Mouse (Mus musculus) lung, embryonic 14.5 days (tissue): ENCODE data around the gene Gm28308. TPM values are rescaled to one million over a fixed set of nuclear protein-coding genes. Genes with fewer than 3 reads are reported as not detected.

ENCODE experiments used
- ATAC-seq: fragments of 200-750 bp; cut with Nextera tagmentation; 2 replicates; pipeline ENCODE4 v1.8.0; 2017; ENCODE audit warnings: mild to moderate bottlenecking, moderate TSS enrichment, moderate library complexity; ENCODE audit not compliant: insufficient read depth
- DNase-seq: peaks from one replicate; pipeline ENCODE4 v3.0.0-alpha.2; 2015
- H3K27ac ChIP-seq: fragments of 300-500 bp; sonication (generic); 2 replicates; pipeline ENCODE4 v1.5.1; 2014; ENCODE audit warnings: low read depth, mild to moderate bottlenecking, moderate library complexity
- H3K27me3 ChIP-seq: fragments of 300-500 bp; sonication (generic); 2 replicates; pipeline ENCODE4 v1.6.1; 2014; ENCODE audit warnings: low read length, control low read depth; ENCODE audit not compliant: insufficient read depth
- H3K36me3 ChIP-seq: fragments of 300-500 bp; sonication (generic); 2 replicates; pipeline ENCODE4 v1.6.1; 2014; ENCODE audit warnings: control low read depth; ENCODE audit not compliant: insufficient read depth
- H3K4me1 ChIP-seq: fragments of 300-500 bp; sonication (generic); 2 replicates; pipeline ENCODE4 v1.6.1; 2014; ENCODE audit warnings: antibody characterized with exemption, control low read depth; ENCODE audit not compliant: insufficient read depth
- H3K4me2 ChIP-seq: fragments of 300-500 bp; sonication (generic); 2 replicates; pipeline ENCODE4 v1.6.1; 2014; ENCODE audit warnings: mild to moderate bottlenecking
- H3K4me3 ChIP-seq: fragments of 300-500 bp; sonication (generic); 2 replicates; pipeline ENCODE4 v1.5.1; 2014; ENCODE audit warnings: low read depth, low read length
- H3K9ac ChIP-seq: fragments of 300-500 bp; sonication (generic); 2 replicates; pipeline ENCODE4 v1.6.1; 2014
- H3K9me3 ChIP-seq: fragments of 300-500 bp; sonication (generic); 2 replicates; pipeline ENCODE4 v1.6.1; 2016; ENCODE audit warnings: low read depth, low read length, control low read depth
- CTCF ChIP-seq: IDR thresholded peaks from 2 replicates; pipeline ENCODE4 v1.5.1; 2016; ENCODE audit warnings: antibody characterized with exemption, low read depth
- WGBS: fragments of 180-500 bp; shearing (Covaris S2); extraction: QIAGEN DNeasy Blood & Tissue Kit; methylation state at CpG from one replicate; pipeline ENCODE4 v1.1.7; 2014; 5-methylcytosine and 5-hydroxymethylcytosine counted together
- polyA plus RNA-seq: library from polyadenylated mRNA; unstranded; fragments of >200 nt; fragmentation: Nextera tagmentation; extraction: Ambion mirVana; gene quantifications from 2 replicates; pipeline ENCODE4 v1.2.1, GENCODE M21; 2014

Gm28308 gene
- polyA plus RNA-seq, 1 experiment from 2014 or later: not detected

DNA sequence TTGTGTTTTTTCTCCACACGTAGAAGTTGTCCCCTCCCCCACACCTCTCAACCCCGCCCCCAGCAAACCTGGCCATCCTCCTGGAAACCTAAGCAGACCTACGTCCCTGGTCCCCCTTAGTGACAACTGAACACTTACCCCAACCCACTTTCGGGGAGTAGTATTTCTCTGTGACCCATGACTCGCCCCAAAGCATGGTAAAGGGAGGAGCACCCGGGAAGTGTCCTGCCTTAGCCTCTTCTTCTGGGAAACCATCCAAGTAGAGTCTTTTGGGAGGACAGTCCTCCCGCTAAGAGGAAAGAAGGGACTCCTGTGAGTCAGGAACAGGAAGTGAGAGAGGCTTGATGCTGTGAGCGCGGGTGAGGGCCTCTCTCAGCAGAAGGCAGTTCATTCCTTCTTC, 53.2 kb downstream of the Gm28308 start:
- H3K4me1 ChIP-seq: no peaks in the 10 kb centered on the region
- ATAC-seq (no peak), DNase-seq (peak; percentile 82)
- peak overlapping the region; percentile 97 for H3K27ac ChIP-seq
- H3K36me3 ChIP-seq: no peaks in the 10 kb centered on the region; the same call in 1 of the 2 replicates
- peak overlapping the region; percentile 79 for H3K4me2 ChIP-seq
- TF ChIP-seq CTCF: no peak
- H3K9ac ChIP-seq: peak overlapping the region; percentile 91
- under 1% methylated on average over 9 of the region's 9 CpGs for WGBS
- peaks cover 27% of the 10 kb centered on the region for H3K27me3 ChIP-seq
- no peaks in the 10 kb centered on the region for H3K9me3 ChIP-seq
- peak overlapping the region; percentile 71 for H3K4me3 ChIP-seq

DNA sequence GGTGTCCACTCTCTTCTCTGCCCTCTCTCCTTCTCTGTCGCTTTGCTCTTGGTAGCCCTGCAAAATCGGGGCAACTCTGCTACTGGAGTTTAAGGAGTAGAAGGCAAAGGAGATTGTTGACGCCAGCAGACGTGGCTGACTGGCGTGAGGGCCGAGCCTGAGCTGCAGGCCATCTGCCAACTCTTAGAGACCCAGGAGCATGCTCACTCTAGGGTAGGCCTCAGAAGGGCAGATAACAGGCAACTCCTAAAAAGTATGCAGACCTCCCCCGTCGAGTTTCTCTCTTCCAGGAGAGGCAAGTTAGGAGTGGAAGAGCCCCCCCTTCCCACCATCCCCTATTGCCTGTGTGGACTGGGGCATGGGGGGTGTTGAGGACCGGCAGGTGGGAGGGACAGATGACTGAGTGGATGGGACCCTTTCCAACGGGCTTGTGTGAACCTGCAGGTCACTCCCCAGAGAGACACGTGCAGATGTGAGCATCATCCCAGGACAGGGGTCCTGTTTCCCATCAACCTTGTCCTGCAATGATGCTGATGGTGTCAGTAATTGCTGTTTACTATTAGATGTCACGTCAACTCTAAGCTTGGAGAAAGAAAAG, 53.9 kb downstream of the Gm28308 start:
- peak; percentile 76 for DNase-seq
- TF ChIP-seq CTCF: no peak
- peak; percentile 13 for ATAC-seq
- H3K27me3 ChIP-seq: peaks cover 27% of the 10 kb centered on the region
- WGBS: 4% methylated on average over 12 of the region's 12 CpGs
- H3K27ac ChIP-seq: peak overlapping the region; percentile 97
- H3K4me3 ChIP-seq: peak overlapping the region; percentile 71
- no peaks in the 10 kb centered on the region for H3K4me1 ChIP-seq
- H3K9me3 ChIP-seq: no peaks in the 10 kb centered on the region
- H3K9ac ChIP-seq: peak overlapping the region; percentile 91
- H3K36me3 ChIP-seq: no peaks in the 10 kb centered on the region; the same call in 1 of the 2 replicates
- H3K4me2 ChIP-seq: peak overlapping the region; percentile 79

DNA sequence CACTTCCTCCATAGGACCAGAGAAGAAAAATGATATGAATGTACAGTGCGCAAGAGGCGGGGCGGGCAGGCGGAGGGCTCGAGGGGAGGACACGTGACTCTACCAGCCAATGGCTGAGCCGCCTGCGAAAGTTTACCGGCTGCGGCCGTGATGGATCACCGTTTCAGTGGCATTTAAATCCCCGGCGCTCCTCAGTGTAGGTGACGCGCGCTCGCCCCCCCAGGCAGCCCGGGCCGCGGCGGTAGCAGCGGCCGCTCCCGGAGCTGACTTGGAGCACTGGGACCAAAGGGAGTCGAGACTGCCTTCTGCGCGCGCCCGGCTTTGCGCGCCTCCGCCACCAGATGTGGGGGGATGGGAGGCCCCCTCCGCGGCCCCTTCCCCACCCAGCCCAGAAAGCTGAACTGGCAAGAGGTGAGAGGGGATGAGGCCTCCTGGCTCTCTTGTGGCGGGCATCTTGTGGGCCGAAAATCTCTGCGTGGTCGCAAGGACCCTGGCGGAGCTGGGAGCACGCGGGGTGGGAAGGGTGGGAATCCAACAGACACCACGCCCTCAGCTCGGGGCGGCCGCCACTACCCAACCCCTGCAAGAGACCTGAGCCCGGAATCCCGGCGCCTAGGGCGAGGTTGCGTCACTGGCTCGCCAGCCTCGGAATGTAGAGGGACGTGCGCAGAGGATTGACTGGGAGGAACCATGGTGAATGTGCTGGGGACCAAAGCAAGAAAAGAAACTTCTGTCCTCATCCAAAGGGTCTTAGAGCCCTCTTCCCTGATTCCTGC, 54.7 kb downstream of the Gm28308 start, which contains the start of gene Hoxa1:
Hoxa1 (minus strand) TSS at position 42 of the 776 bp plus-strand sequence.
- H3K4me2 ChIP-seq: peak within 1 kb of the TSS; percentile 79
- peak; percentile 84 for ATAC-seq
- WGBS: under 1% methylated on average over 55 of the region's 55 CpGs
- peak within 1 kb of the TSS; percentile 97 for H3K27ac ChIP-seq
- peak within 1 kb of the TSS; percentile 71 for H3K4me3 ChIP-seq
- DNase-seq: peak; percentile 96
- peak within 1 kb of the TSS; percentile 91 for H3K9ac ChIP-seq
- no peak for TF ChIP-seq CTCF
- H3K27me3 ChIP-seq: peaks cover 27% of the 10 kb centered on the region
- no peaks in the 10 kb centered on the region; the same call in 1 of the 2 replicates for H3K36me3 ChIP-seq
- H3K4me1 ChIP-seq: no peaks in the 10 kb centered on the region
- no peaks in the 10 kb centered on the region for H3K9me3 ChIP-seq

DNA sequence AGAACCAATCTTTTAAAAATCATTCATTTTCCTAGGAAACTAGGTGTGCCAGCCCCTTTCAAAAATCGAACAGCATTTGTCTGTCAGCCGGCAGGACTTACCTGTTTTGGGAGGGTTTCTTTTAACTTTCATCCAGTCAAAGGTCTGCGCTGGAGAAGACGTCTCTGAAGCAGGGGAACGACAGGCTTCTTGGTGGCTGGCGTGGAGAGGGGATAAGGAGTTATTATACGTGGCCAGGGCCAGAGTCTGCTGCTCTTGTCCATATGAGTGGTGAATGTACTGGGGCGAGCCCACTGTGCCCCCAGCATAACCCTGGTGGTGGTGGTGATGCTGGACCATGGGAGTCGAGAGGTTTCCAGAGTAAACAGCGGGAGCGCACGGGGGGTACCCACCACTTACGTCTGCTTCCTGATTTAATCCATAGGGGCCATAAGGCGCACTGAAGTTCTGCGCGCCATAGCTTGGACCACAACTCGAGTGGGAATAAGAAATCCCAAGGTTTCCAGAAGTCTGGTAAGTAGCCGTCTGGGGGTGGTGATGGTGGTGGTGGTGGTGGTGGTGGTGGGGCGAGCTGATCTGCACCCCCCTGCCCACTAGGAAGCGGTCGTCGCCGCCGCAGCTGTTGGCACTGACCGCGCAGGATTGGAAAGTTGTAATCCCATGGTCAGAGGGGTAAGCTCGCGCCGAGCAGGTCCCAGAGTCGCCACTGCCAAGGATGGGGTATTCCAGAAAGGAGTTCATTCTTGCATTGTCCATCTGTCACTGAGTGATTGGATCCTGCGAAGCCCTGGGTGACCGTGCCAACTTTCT, 55.5 kb downstream of the Gm28308 start:
- Histone ChIP-seq H3K9me3 (no peaks in the 10 kb centered on the region), H3K4me1 (no peaks in the 10 kb centered on the region), H3K9ac (peak overlapping the region; percentile 30; the same call in 1 of the 2 replicates), H3K27ac (peak overlapping the region; percentile 9; the same call in 1 of the 2 replicates), H3K27me3 (peaks cover 28% of the 10 kb centered on the region), H3K36me3 (no peaks in the 10 kb centered on the region; the same call in 1 of the 2 replicates), H3K4me2 (peak overlapping the region; percentile 79), H3K4me3 (peak overlapping the region; percentile 71)
- under 1% methylated on average over 32 of the region's 32 CpGs for WGBS
- 0 out of 2 replicates have a peak, but pooled peaks have one; percentile 0 for ATAC-seq
- TF ChIP-seq CTCF: no peak
- peak; percentile 33 for DNase-seq

DNA sequence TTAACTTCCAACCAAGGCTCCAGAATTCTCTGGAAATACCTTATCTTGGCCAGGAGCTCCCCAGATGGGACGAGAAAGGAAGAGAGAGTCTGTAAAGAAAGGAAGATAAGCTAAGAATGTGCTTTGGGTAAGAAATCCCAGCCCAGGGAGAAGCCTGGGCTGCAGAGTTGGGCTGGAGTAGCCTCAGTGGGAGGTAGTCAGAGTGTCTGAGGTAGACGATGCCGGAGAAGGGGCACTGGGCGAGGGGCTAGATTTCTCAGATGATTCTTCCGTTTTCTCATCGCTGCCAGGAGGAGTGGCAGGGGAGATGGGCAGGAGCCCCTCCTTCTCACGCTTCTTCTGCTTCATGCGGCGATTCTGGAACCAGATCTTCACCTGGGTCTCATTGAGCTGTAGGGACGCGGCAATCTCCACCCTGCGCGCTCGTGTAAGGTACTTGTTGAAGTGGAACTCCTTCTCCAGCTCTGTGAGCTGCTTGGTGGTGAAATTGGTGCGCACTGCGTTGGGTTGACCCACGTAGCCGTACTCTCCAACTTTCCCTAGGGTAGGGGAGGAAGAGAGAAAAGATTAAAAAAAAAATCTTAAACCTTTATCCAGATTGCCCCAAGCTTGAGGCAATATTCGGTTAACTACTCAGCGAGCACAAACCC, 56.5 kb downstream of the Gm28308 start:
- Histone ChIP-seq H3K4me1 (no peaks in the 10 kb centered on the region), H3K36me3 (no peaks in the 10 kb centered on the region), H3K4me3 (peak overlapping the region; percentile 71), H3K27ac (no peak overlapping the region), H3K9me3 (no peaks in the 10 kb centered on the region), H3K27me3 (peaks cover 38% of the 10 kb centered on the region), H3K4me2 (peak overlapping the region; percentile 79), H3K9ac (no peak overlapping the region; the same call in 1 of the 2 replicates)
- TF ChIP-seq CTCF: no peak
- 12% methylated on average over 20 of the region's 20 CpGs for WGBS
- no peak for ATAC-seq
- no peak for DNase-seq

DNA sequence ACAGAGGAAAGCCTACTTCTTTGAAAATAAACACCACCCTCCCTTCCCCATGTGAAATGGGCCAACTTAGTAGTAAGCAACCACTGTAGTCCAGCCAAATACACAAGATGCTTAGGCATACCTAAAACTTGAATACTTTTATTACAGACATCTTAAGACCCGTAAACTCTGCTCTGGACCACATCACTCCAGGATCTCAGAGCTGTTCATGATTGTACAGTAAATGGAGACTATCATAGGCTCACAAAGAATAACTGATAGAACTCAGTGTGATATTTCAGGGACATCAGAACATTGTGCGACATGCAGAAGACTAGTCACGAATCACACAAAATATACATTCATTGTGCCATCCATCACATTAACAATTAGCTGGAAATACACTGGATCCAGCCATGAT, 57.7 kb downstream of the Gm28308 start:
- WGBS: 56% methylated on average over 3 of the region's 3 CpGs
- no peak overlapping the region for H3K27ac ChIP-seq
- no peak overlapping the region for H3K9ac ChIP-seq
- ATAC-seq (no peak), DNase-seq (no peak)
- H3K36me3 ChIP-seq: no peaks in the 10 kb centered on the region
- H3K9me3 ChIP-seq: no peaks in the 10 kb centered on the region
- no peaks in the 10 kb centered on the region for H3K4me1 ChIP-seq
- no peak overlapping the region for H3K4me3 ChIP-seq
- peaks cover 44% of the 10 kb centered on the region for H3K27me3 ChIP-seq
- H3K4me2 ChIP-seq: no peak overlapping the region
- no peak for TF ChIP-seq CTCF
